Comparison of ENCODE assay signal across 8 mouse cellular contexts in the genomic region with DNA sequence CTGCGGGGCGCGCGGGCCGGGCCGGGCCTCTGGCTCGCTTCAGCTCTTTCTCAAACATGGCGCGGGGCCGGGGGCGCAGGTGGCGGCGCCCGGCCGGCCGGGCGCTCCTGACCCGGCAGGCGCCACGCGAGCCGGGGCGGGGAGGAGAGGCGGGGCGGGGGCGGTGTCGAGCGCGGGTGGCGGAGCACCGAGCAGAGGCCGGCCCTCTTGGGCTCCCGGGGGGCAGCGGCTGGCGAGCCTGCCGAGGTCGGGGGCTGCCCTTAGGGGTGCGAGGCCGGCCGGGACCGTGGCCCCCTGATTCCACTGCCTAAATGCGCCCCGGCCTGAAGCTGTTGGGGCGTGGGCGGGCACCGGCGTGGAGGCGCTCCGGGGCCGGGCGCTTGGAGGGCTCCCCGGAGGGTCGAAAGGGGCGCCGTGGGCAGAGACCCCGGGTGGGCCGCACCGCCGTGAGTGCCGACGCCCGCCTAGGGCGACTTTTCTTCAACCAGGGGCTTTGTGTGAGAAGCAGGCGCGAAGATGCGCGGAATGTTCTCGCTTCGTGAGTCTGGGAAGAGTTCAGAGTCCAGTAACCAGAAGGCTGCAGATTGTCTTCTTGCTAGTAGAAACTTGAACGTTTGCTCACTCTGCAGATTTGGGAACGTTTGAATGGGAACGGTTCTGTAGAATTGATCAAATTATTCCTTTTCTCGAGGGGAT. TPM values are rescaled to one million over a fixed set of nuclear protein-coding genes. Genes with fewer than 3 reads are reported as not detected.
DNase-seq lines count a peak whose midpoint lies in the region; ATAC-seq and TF ChIP-seq lines count a peak whose summit lies in the region.

No protein-coding gene starts in this region.

- in situ Hi-C loops in CH12.LX (cut with MboI; ENCODE audit: low pct_ligation_motif_present, low pct_unique_long_range_greater_than_20kb, low sequenced_read_pairs): loop anchor here (10.0 kb wide), 1 partner anchor 229 kb away; no protein-coding TSS in a partner anchor

- ATAC-seq in heart, embryonic 12.5 days (ENCODE audit: insufficient number of reproducible peaks, low FRiP score): peak; percentile 77
- peak; percentile 76 for ATAC-seq in kidney, embryonic 16.5 days (ENCODE audit: low FRiP score, low TSS enrichment)
- ATAC-seq in liver, postnatal 0 days: peak; percentile 75
- peak; percentile 68 for ATAC-seq in neural tube, embryonic 15.5 days (ENCODE audit: low FRiP score)

- no peaks in the 10 kb centered on the region for H3K9me3 ChIP-seq in CH12.LX (replicated peaks; ENCODE audit: low read length)
- no peaks in the 10 kb centered on the region for H3K9me3 ChIP-seq in heart, embryonic 12.5 days (replicated peaks)
- no peaks in the 10 kb centered on the region for H3K9me3 ChIP-seq in kidney, embryonic 16.5 days (ENCODE audit: low read length)
- no peaks in the 10 kb centered on the region for H3K9me3 ChIP-seq in liver, postnatal 0 days (ENCODE audit: low read length)
- no peaks in the 10 kb centered on the region for H3K9me3 ChIP-seq in neural tube, embryonic 15.5 days (replicated peaks)

- peak overlapping the region; percentile 59 for H3K4me2 ChIP-seq in CH12.LX (ENCODE audit: insufficient read depth, low read depth, poor library complexity, severe bottlenecking)
- peak overlapping the region; percentile 95 for H3K4me2 ChIP-seq in heart, embryonic 12.5 days
- H3K4me2 ChIP-seq in kidney, embryonic 16.5 days (replicated peaks; ENCODE audit: low read depth, low read length): peak overlapping the region; percentile 99
- H3K4me2 ChIP-seq in liver, postnatal 0 days (ENCODE audit: low read depth, low read length): peak overlapping the region; percentile 100
- peak overlapping the region; percentile 84 for H3K4me2 ChIP-seq in neural tube, embryonic 15.5 days

- peaks cover 15% of the 10 kb centered on the region for H3K27me3 ChIP-seq in CH12.LX (replicated peaks)
- no peaks in the 10 kb centered on the region for H3K27me3 ChIP-seq in heart, embryonic 12.5 days (replicated peaks)
- H3K27me3 ChIP-seq in kidney, embryonic 16.5 days (ENCODE audit: insufficient read depth, low read length): no peaks in the 10 kb centered on the region
- no peaks in the 10 kb centered on the region for H3K27me3 ChIP-seq in liver, postnatal 0 days (ENCODE audit: insufficient read depth, low read length)
- H3K27me3 ChIP-seq in neural tube, embryonic 15.5 days (replicated peaks): no peaks in the 10 kb centered on the region

- TF ChIP-seq POLR2A in CH12.LX (IDR thresholded peaks at IDR 0.05; ENCODE audit: low read depth, low read length): no peak

- DNase-seq in CH12.LX (ENCODE audit: extremely low read depth) (no peak), R1 (ENCODE audit: low read depth, low spot score) (peak; percentile 59)
- peak; percentile 54 for DNase-seq in embryo, embryonic 9.5 days (ENCODE audit: extremely low spot score)
- DNase-seq in liver, postnatal 0 days: peak; percentile 81
- DNase-seq in Muller cell, postnatal 12 days (ENCODE audit: inconsistent ontology term): no peak

- TF ChIP-seq CTCF in CH12.LX (conservative IDR thresholded peaks at IDR 0.05 in 1 of 2, IDR thresholded peaks at IDR 0.05 in 1 of 2; ENCODE audit: low read depth in 2 of 2, low read length in 2 of 2): no peak
- no peak for TF ChIP-seq CTCF in liver, postnatal 0 days (IDR thresholded peaks at IDR 0.05; ENCODE audit: low read depth)

- no peaks in the 10 kb centered on the region for H3K79me2 ChIP-seq in CH12.LX (replicated peaks; ENCODE audit: control insufficient read depth, extremely low read depth, insufficient read depth, poor library complexity, severe bottlenecking)

- no peaks in the 10 kb centered on the region for H3K36me3 ChIP-seq in CH12.LX (replicated peaks in 1 of 2; ENCODE audit: control insufficient read depth in 1 of 2, insufficient read depth in 1 of 2, low read length in 1 of 2)
- H3K36me3 ChIP-seq in heart, embryonic 12.5 days: no peaks in the 10 kb centered on the region
- no peaks in the 10 kb centered on the region for H3K36me3 ChIP-seq in kidney, embryonic 16.5 days (ENCODE audit: insufficient read depth, low read length)
- H3K36me3 ChIP-seq in liver, postnatal 0 days (replicated peaks; ENCODE audit: insufficient read depth, low read length): no peaks in the 10 kb centered on the region
- H3K36me3 ChIP-seq in neural tube, embryonic 15.5 days: no peaks in the 10 kb centered on the region

- peak overlapping the region; percentile 56 for H3K9ac ChIP-seq in CH12.LX (ENCODE audit: insufficient read depth, low read depth)
- H3K9ac ChIP-seq in heart, embryonic 12.5 days: peak overlapping the region; percentile 99
- peak overlapping the region; percentile 94 for H3K9ac ChIP-seq in kidney, embryonic 16.5 days (replicated peaks; ENCODE audit: low read length)
- peak overlapping the region; percentile 87 for H3K9ac ChIP-seq in liver, postnatal 0 days (replicated peaks)
- H3K9ac ChIP-seq in neural tube, embryonic 15.5 days (replicated peaks): peak overlapping the region; percentile 85

- WGBS in heart, embryonic 12.5 days: under 1% methylated on average over 45 of the region's 73 CpGs
- WGBS in kidney, embryonic 16.5 days: under 1% methylated on average over 63 of the region's 73 CpGs
- WGBS in liver, postnatal 0 days (ENCODE audit: insufficient replicate concordance): 2% methylated on average over 46 of the region's 73 CpGs
- WGBS in neural tube, embryonic 15.5 days: 1% methylated on average over 55 of the region's 73 CpGs

- peak overlapping the region; percentile 42; the same call in 1 of the 2 replicates for H3K27ac ChIP-seq in CH12.LX (ENCODE audit: insufficient read depth, low read depth)
- peak overlapping the region; percentile 96 for H3K27ac ChIP-seq in heart, embryonic 12.5 days (ENCODE audit: poor library complexity, severe bottlenecking)
- peak overlapping the region; percentile 94 for H3K27ac ChIP-seq in kidney, embryonic 16.5 days (ENCODE audit: low read length)
- peak overlapping the region; percentile 99 for H3K27ac ChIP-seq in liver, postnatal 0 days (ENCODE audit: low read depth)
- H3K27ac ChIP-seq in neural tube, embryonic 15.5 days (replicated peaks): peak overlapping the region; percentile 93

- H3K4me1 ChIP-seq in CH12.LX (ENCODE audit: control insufficient read depth in 1 of 2, insufficient read depth in 2 of 2): peaks cover 0 to 26% of the 10 kb centered on the region in 2 experiments; a peak in 2 of 4 replicates
- H3K4me1 ChIP-seq in heart, embryonic 12.5 days (replicated peaks): peaks cover 17% of the 10 kb centered on the region
- H3K4me1 ChIP-seq in kidney, embryonic 16.5 days (ENCODE audit: insufficient read depth, low read length): peaks cover 47% of the 10 kb centered on the region
- H3K4me1 ChIP-seq in liver, postnatal 0 days (ENCODE audit: insufficient read depth): peaks cover 19% of the 10 kb centered on the region
- H3K4me1 ChIP-seq in neural tube, embryonic 15.5 days: peaks cover 26% of the 10 kb centered on the region

- dilution Hi-C loops in CH12.LX (cut with MboI; ENCODE audit: extremely low pct_ligation_motif_present, extremely low pct_unique_long_range_greater_than_20kb, low sequenced_read_pairs): no loop called here

- no peak for TF ChIP-seq RAD21 in CH12.LX (IDR thresholded peaks at IDR 0.05; ENCODE audit: low read depth, low read length)

- peak overlapping the region; percentile 55 to 81 (median 73) for H3K4me3 ChIP-seq in CH12.LX (replicated peaks in 1 of 3; ENCODE audit: low read depth in 2 of 3, low read length in 2 of 3, poor library complexity in 1 of 3)
- peak overlapping the region; percentile 100 for H3K4me3 ChIP-seq in heart, embryonic 12.5 days
- peak overlapping the region; percentile 94 for H3K4me3 ChIP-seq in kidney, embryonic 16.5 days (ENCODE audit: low read length)
- peak overlapping the region; percentile 95 for H3K4me3 ChIP-seq in liver, postnatal 0 days (ENCODE audit: low read depth, low read length)
- H3K4me3 ChIP-seq in neural tube, embryonic 15.5 days (replicated peaks): peak overlapping the region; percentile 93

- TF ChIP-seq EP300 in CH12.LX (IDR thresholded peaks at IDR 0.05; ENCODE audit: low read length): 0 out of 2 replicates have a peak, but pooled peaks have one; percentile 9
- no peak for TF ChIP-seq EP300 in liver, postnatal 0 days (IDR thresholded peaks at IDR 0.05; ENCODE audit: low read depth)

TF ChIP-seq in CH12.LX, 34 proteins besides CTCF, POLR2A, EP300 and RAD21:
- no peak for TF ChIP-seq SMC3 (IDR thresholded peaks at IDR 0.05; ENCODE audit: low read depth, low read length)
- TF ChIP-seq KAT2A (IDR thresholded peaks at IDR 0.05; ENCODE audit: insufficient replicate concordance, low read length): no peak
- TF ChIP-seq ZNF384 (IDR thresholded peaks at IDR 0.05; ENCODE audit: low read depth, low read length): no peak
TF ChIP-seq in CH12.LX: peak in this region for 0.

RNA-seq across cellular contexts. Expression of a gene that starts 0.5 kb away (rescaled TPM):
- total RNA-seq in CH12.LX (2012; rRNA removed): 3.4 and 5.0 TPM in 2 replicates
- 8.7 and 10.1 TPM in 2 replicates for total RNA-seq in CH12.LX (2014; rRNA removed)
- 5.9 and 7.0 TPM in 2 replicates for polyA plus RNA-seq in CH12.LX (2012; ENCODE audit: insufficient read length, low read depth)
- 51.7 and 54.7 TPM in 2 replicates for polyA plus RNA-seq in heart, embryonic 12.5 days (2016; fragmentation: Nextera tagmentation; extraction: Ambion mirVana)
- polyA plus RNA-seq in kidney, embryonic 16.5 days (2015; fragmentation: Nextera tagmentation; extraction: Ambion mirVana): 44.7 and 50.0 TPM in 2 replicates
- 3.7 and 5.2 TPM in 2 replicates for polyA plus RNA-seq in liver, postnatal 0 days (2015; fragmentation: Nextera tagmentation; extraction: Ambion mirVana)
- 24.6 and 26.7 TPM in 2 replicates for polyA plus RNA-seq in neural tube, embryonic 15.5 days (2015; fragmentation: Nextera tagmentation; extraction: Ambion mirVana)

Comparison
In these comparisons a context has a peak if more than half of its experiments do, and no peak if none do; other contexts are left out.
1. DNase-seq: peak in R1 (single experiment), embryo, embryonic 9.5 days (single experiment) and liver, postnatal 0 days (single experiment); none in CH12.LX (single experiment) and Muller cell, postnatal 12 days (single experiment).
2. H3K27ac ChIP-seq: peak in every context shown above with its lines; median percentile 99 in liver, postnatal 0 days; 96 in heart, embryonic 12.5 days; 94 in kidney, embryonic 16.5 days; 93 in neural tube, embryonic 15.5 days; 42 in CH12.LX.
3. Peak in every context shown above with its lines, with median percentiles within 50 percentile points of each other: H3K4me2 ChIP-seq, H3K4me3 ChIP-seq, H3K9ac ChIP-seq and ATAC-seq.